Mouse (Mus musculus): Measurements from ENCODE around the gene Ddx39. TPM values are rescaled to one million over a fixed set of nuclear protein-coding genes. Genes with fewer than 3 reads are reported as not detected.
A peak's percentile ranks its signal among the peaks of the same experiment; 100 is the strongest.

The Ddx39 gene
- polyA plus RNA-seq, 1 experiment from 2014 or later: 128 TPM

DNA sequence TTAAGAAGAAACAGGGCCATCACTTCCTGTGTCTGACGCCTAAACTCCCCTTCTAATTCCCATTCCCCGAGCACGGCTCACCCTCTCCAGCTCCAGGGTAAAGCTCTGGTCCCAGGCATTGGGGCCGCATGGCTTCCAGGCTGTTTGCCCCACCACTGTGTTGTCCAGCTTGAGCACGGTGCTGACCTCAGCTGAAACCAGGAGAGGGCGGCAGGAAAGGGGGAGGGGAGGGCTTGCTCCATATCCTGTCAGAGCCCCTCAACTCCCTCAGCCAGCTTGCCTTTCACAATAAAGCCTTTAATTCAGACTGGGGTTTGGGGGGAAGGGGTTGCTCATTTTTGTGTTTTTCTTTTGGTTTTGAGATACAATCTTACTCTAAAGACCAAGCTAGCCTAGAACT lies 33.9 kb upstream of the Ddx39 start:
- peaks cover 81% of the 10 kb centered on the region for H3K36me3 ChIP-seq
- no peak overlapping the region for H3K9ac ChIP-seq
- ATAC-seq (ENCODE audit: insufficient number of reproducible peaks, low FRiP score): peak; percentile 73; the same call in 1 of the 2 replicates
- H3K4me3 ChIP-seq: no peak overlapping the region
- 11% methylated on average over 6 of the region's 6 CpGs for WGBS
- H3K9me3 ChIP-seq (replicated peaks): no peaks in the 10 kb centered on the region
- no peak overlapping the region for H3K4me2 ChIP-seq
- H3K4me1 ChIP-seq (replicated peaks): peaks cover 19% of the 10 kb centered on the region
- H3K27me3 ChIP-seq (replicated peaks): no peaks in the 10 kb centered on the region
- H3K27ac ChIP-seq (ENCODE audit: poor library complexity, severe bottlenecking): peak overlapping the region; percentile 48

GRCm38 (mm10) chr8:83684517-83684916 lies 30.5 kb upstream of the Ddx39 start:
- no peak overlapping the region for H3K4me2 ChIP-seq
- no peak for ATAC-seq (ENCODE audit: insufficient number of reproducible peaks, low FRiP score)
- H3K27me3 ChIP-seq (replicated peaks): no peaks in the 10 kb centered on the region
- no peak overlapping the region for H3K27ac ChIP-seq (ENCODE audit: poor library complexity, severe bottlenecking)
- peaks cover 76% of the 10 kb centered on the region for H3K36me3 ChIP-seq
- 86% methylated on average over 9 of the region's 9 CpGs for WGBS
- H3K9me3 ChIP-seq (replicated peaks): no peaks in the 10 kb centered on the region
- no peak overlapping the region for H3K9ac ChIP-seq
- peaks cover 19% of the 10 kb centered on the region for H3K4me1 ChIP-seq (replicated peaks)
- no peak overlapping the region for H3K4me3 ChIP-seq

- H3K36me3 ChIP-seq: peaks cover 69% of the 10 kb centered on the region
- 88% methylated on average over 6 of the region's 6 CpGs for WGBS
- ATAC-seq (ENCODE audit: insufficient number of reproducible peaks, low FRiP score): no peak
- H3K4me1 ChIP-seq (replicated peaks): peaks cover 8% of the 10 kb centered on the region
- no peak overlapping the region for H3K4me2 ChIP-seq
- no peaks in the 10 kb centered on the region for H3K27me3 ChIP-seq (replicated peaks)
- H3K9me3 ChIP-seq (replicated peaks): no peaks in the 10 kb centered on the region
- no peak overlapping the region for H3K27ac ChIP-seq (ENCODE audit: poor library complexity, severe bottlenecking)
- no peak overlapping the region for H3K4me3 ChIP-seq
- no peak overlapping the region for H3K9ac ChIP-seq
Measured at GRCm38 (mm10) chr8:83689264-83689663, 25.7 kb upstream of the Ddx39 start.

- peaks cover 36% of the 10 kb centered on the region for H3K4me1 ChIP-seq (replicated peaks)
- WGBS: 73% methylated on average over 10 of the region's 10 CpGs
- no peak overlapping the region for H3K4me3 ChIP-seq
- H3K36me3 ChIP-seq: peaks cover 32% of the 10 kb centered on the region
- H3K9me3 ChIP-seq (replicated peaks): no peaks in the 10 kb centered on the region
- H3K9ac ChIP-seq: no peak overlapping the region
- H3K27me3 ChIP-seq (replicated peaks): no peaks in the 10 kb centered on the region
- no peak overlapping the region for H3K4me2 ChIP-seq
- no peak overlapping the region for H3K27ac ChIP-seq (ENCODE audit: poor library complexity, severe bottlenecking)
- ATAC-seq (ENCODE audit: insufficient number of reproducible peaks, low FRiP score): no peak
Measured at GRCm38 (mm10) chr8:83693609-83694236, 21.3 kb upstream of the Ddx39 start.

GRCm38 (mm10) chr8:83694369-83695160 lies 20.4 kb upstream of the Ddx39 start:
- no peak for ATAC-seq (ENCODE audit: insufficient number of reproducible peaks, low FRiP score)

DNA sequence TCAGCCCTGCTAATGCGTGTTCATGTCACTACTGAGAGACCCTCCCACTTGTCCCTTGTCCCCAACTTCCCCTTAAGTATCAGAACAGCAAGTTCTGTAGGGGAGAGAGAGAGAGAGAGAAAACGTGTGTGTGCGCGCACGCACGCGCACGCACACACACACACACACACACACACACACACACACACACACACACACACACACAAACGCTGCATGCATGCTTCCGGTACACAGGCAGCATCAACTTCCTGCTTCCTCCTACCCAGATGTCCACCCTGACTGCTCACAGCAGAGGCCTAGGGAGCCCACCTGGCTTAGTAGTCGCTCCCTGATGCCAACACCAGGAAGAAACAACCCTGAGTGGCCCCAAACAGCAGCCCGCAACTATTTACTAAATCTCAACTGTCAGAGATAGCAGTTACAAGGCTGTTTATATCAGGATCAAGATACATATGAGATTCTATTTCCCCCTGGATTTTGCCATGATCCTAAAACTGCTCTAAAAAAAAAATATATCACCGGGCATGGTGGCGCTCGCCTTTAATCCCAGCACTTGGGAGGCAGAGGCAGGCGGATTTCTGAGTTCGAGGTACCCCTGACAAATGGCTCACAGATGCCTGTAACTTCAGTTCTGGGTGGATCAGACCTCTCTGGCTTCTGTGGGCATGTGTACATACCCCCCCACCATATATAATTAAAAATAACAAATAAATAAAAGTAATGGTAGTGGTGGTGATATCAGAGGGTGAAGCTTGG lies 19.4 kb upstream of the Ddx39 start:
- Histone ChIP-seq H3K27ac (ENCODE audit: poor library complexity, severe bottlenecking) (no peak overlapping the region), H3K9ac (no peak overlapping the region), H3K36me3 (peaks cover 22% of the 10 kb centered on the region), H3K4me2 (no peak overlapping the region), H3K4me1 (replicated peaks) (peaks cover 47% of the 10 kb centered on the region), H3K27me3 (replicated peaks) (no peaks in the 10 kb centered on the region), H3K9me3 (replicated peaks) (no peaks in the 10 kb centered on the region), H3K4me3 (no peak overlapping the region)
- no peak for ATAC-seq (ENCODE audit: insufficient number of reproducible peaks, low FRiP score)
- 80% methylated on average over 10 of the region's 17 CpGs for WGBS

More at GRCm38 (mm10) chr8:83694369-83695160, 20.4 kb upstream of the Ddx39 start:
- no peak overlapping the region for H3K9ac ChIP-seq
- H3K27ac ChIP-seq (ENCODE audit: poor library complexity, severe bottlenecking): no peak overlapping the region
- H3K4me2 ChIP-seq: no peak overlapping the region
- H3K9me3 ChIP-seq (replicated peaks): no peaks in the 10 kb centered on the region
- H3K27me3 ChIP-seq (replicated peaks): no peaks in the 10 kb centered on the region
- H3K4me3 ChIP-seq: no peak overlapping the region
- H3K36me3 ChIP-seq: peaks cover 27% of the 10 kb centered on the region
- 84% methylated on average over 11 of the region's 11 CpGs for WGBS
- H3K4me1 ChIP-seq (replicated peaks): peaks cover 40% of the 10 kb centered on the region

DNA sequence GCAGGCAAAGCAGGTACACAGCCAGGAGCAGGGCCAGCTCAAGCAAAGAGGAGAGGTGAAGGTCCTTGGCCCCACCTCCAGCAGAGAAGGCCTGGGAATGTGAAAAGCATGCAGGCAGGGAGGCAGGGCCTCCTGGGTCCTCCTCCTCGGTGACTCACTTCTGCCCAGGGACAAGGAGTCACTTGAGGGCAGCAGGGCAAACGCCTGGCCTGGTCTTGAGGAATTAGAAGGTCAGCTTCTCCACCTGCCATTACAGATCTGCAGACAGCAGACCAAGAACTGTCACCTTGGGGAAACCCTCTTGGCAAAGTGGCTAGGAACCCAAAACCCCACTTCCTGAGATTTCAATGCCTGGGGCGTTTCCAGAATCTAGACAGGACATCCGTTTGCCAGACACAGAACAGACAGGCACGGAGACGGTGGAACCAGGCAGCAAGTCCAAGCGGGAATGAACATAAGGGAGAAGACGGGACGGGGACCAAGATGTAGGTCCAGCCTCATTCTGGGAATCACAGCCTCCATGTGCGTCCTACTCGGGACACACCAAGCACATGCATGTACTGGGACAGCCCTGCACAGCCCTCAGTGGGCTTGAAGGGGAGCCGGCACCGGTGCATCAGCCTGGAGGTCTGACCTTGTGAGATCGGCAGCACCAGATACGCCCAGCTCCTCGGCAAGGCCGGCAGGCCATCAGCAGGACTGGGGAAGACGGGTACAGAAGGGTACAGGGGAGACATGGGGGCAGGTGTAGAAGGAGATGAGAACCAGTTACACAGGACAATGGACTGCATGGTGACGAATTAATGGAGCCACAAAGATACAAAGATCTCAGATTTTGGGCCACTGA lies 17.4 kb upstream of the Ddx39 start:
- peak overlapping the region; percentile 97 for H3K4me3 ChIP-seq
- H3K27me3 ChIP-seq (replicated peaks): no peaks in the 10 kb centered on the region
- peak overlapping the region; percentile 74 for H3K27ac ChIP-seq (ENCODE audit: poor library complexity, severe bottlenecking)
- peaks cover 2% of the 10 kb centered on the region for H3K36me3 ChIP-seq
- no peak for ATAC-seq (ENCODE audit: insufficient number of reproducible peaks, low FRiP score)
- 37% methylated on average over 19 of the region's 19 CpGs for WGBS
- H3K9ac ChIP-seq: peak overlapping the region; percentile 98
- H3K4me2 ChIP-seq: peak overlapping the region; percentile 98
- peaks cover 53% of the 10 kb centered on the region for H3K4me1 ChIP-seq (replicated peaks)
- H3K9me3 ChIP-seq (replicated peaks): no peaks in the 10 kb centered on the region

GRCm38 (mm10) chr8:83698291-83698660 lies 16.7 kb upstream of the Ddx39 start:
- 7% methylated on average over 15 of the region's 15 CpGs for WGBS
- peak overlapping the region; percentile 74 for H3K27ac ChIP-seq (ENCODE audit: poor library complexity, severe bottlenecking)

GRCm38 (mm10) chr8:83698661-83699453 lies 16.1 kb upstream of the Ddx39 start, which contains the start of gene Pkn1:
Gene Pkn1, minus strand, starts transcription at chr8:83699179.
- Histone ChIP-seq H3K4me1 (replicated peaks) (peaks cover 50% of the 10 kb centered on the region), H3K9me3 (replicated peaks) (no peaks in the 10 kb centered on the region), H3K27ac (ENCODE audit: poor library complexity, severe bottlenecking) (peak within 1 kb of the TSS; percentile 74), H3K4me3 (peak within 1 kb of the TSS; percentile 97), H3K4me2 (peak within 1 kb of the TSS; percentile 98), H3K9ac (peak within 1 kb of the TSS; percentile 98), H3K27me3 (replicated peaks) (no peaks in the 10 kb centered on the region), H3K36me3 (no peaks in the 10 kb centered on the region)
- peak; percentile 93 for ATAC-seq (ENCODE audit: insufficient number of reproducible peaks, low FRiP score)
- whole genome bisulfite sequencing: 2% methylated on average over 82 of the region's 85 CpGs

More at GRCm38 (mm10) chr8:83698291-83698660, 16.7 kb upstream of the Ddx39 start:
- no peaks in the 10 kb centered on the region for H3K9me3 ChIP-seq (replicated peaks)
- H3K36me3 ChIP-seq: no peaks in the 10 kb centered on the region
- ATAC-seq (ENCODE audit: insufficient number of reproducible peaks, low FRiP score): no peak; the same call in 1 of the 2 replicates
- H3K27me3 ChIP-seq (replicated peaks): no peaks in the 10 kb centered on the region
- peak overlapping the region; percentile 98 for H3K9ac ChIP-seq
- peak overlapping the region; percentile 98 for H3K4me2 ChIP-seq
- H3K4me3 ChIP-seq: peak overlapping the region; percentile 97
- peaks cover 53% of the 10 kb centered on the region for H3K4me1 ChIP-seq (replicated peaks)

GRCm38 (mm10) chr8:83699566-83699965 lies 15.4 kb upstream of the Ddx39 start:
- no peak for ATAC-seq (ENCODE audit: insufficient number of reproducible peaks, low FRiP score)
- peak overlapping the region; percentile 98 for H3K4me2 ChIP-seq
- peak overlapping the region; percentile 74; the same call in 1 of the 2 replicates for H3K27ac ChIP-seq (ENCODE audit: poor library complexity, severe bottlenecking)
- peak overlapping the region; percentile 98 for H3K9ac ChIP-seq
- no peaks in the 10 kb centered on the region for H3K36me3 ChIP-seq
- peaks cover 44% of the 10 kb centered on the region for H3K4me1 ChIP-seq (replicated peaks)
- H3K27me3 ChIP-seq (replicated peaks): no peaks in the 10 kb centered on the region
- peak overlapping the region; percentile 97 for H3K4me3 ChIP-seq
- no peaks in the 10 kb centered on the region for H3K9me3 ChIP-seq (replicated peaks)
- 41% methylated on average over 9 of the region's 9 CpGs for WGBS

Data from heart, embryonic 12.5 days (tissue).